Mouse (Mus musculus) hindbrain, embryonic 16.5 days (tissue): ENCODE data around the gene Gm15085. TPM values are rescaled to one million over a fixed set of nuclear protein-coding genes. Genes with fewer than 3 reads are reported as not detected.
"Not testable (repeated sequence)": the region's sequence is repeated elsewhere in the genome, so short reads cannot be mapped to it uniquely, and the experiment has no call there.

Experiments used
- ATAC-seq: fragments of 200-750 bp; cut with Nextera tagmentation; 2 replicates; pipeline ENCODE4 v1.8.0; 2017; ENCODE audit warnings: moderate TSS enrichment, moderate library complexity
- H3K27ac ChIP-seq: fragments of 300-500 bp; sonication (generic); 2 replicates; pipeline ENCODE4 v1.5.1; 2014; ENCODE audit warnings: low read depth, mild to moderate bottlenecking, control low read depth, low read length, moderate library complexity
- H3K27me3 ChIP-seq: fragments of 300-500 bp; sonication (generic); replicated peaks from 2 replicates; pipeline ENCODE4 v1.6.1; 2014; ENCODE audit warnings: low read length; ENCODE audit not compliant: control insufficient read depth, insufficient read depth
- H3K36me3 ChIP-seq: fragments of 300-500 bp; sonication (generic); 2 replicates; pipeline ENCODE4 v1.6.1; 2014; ENCODE audit warnings: mild to moderate bottlenecking, low read length, moderate library complexity, mixed read lengths; ENCODE audit not compliant: control insufficient read depth, insufficient read depth
- H3K4me1 ChIP-seq: fragments of 300-500 bp; sonication (generic); 2 replicates; pipeline ENCODE4 v1.6.1; 2014; ENCODE audit warnings: low read depth, low read length; ENCODE audit not compliant: control insufficient read depth, insufficient read depth
- H3K4me2 ChIP-seq: fragments of 300-500 bp; sonication (generic); 2 replicates; pipeline ENCODE4 v1.6.1; 2014; ENCODE audit warnings: mild to moderate bottlenecking, low read length, control low read depth, moderate library complexity
- H3K4me3 ChIP-seq: fragments of 300-500 bp; sonication (generic); 2 replicates; pipeline ENCODE4 v1.5.1; 2014; ENCODE audit warnings: mild to moderate bottlenecking, low read length, control low read depth, moderate library complexity
- H3K9ac ChIP-seq: fragments of 300-500 bp; sonication (generic); 2 replicates; pipeline ENCODE4 v1.6.1; 2014; ENCODE audit warnings: low read depth, mild to moderate bottlenecking, control low read depth, low read length, moderate library complexity
- H3K9me3 ChIP-seq: fragments of 300-500 bp; sonication (generic); 2 replicates; pipeline ENCODE4 v1.6.1; 2014; ENCODE audit warnings: mild to moderate bottlenecking, low read length, moderate library complexity; ENCODE audit not compliant: control insufficient read depth
- WGBS: fragments of 180-500 bp; shearing (Covaris S2); extraction: QIAGEN DNeasy Blood & Tissue Kit; methylation state at CpG from one replicate; pipeline ENCODE4 v1.1.7; 2014; 5-methylcytosine and 5-hydroxymethylcytosine counted together
- polyA plus RNA-seq: library from polyadenylated mRNA; unstranded; fragments of >200 nt; fragmentation: Nextera tagmentation; extraction: Ambion mirVana; gene quantifications from 2 replicates; pipeline ENCODE4 v1.2.1, GENCODE M21; 2015

The Gm15085 gene
- not detected in 2 replicates for polyA plus RNA-seq

DNA sequence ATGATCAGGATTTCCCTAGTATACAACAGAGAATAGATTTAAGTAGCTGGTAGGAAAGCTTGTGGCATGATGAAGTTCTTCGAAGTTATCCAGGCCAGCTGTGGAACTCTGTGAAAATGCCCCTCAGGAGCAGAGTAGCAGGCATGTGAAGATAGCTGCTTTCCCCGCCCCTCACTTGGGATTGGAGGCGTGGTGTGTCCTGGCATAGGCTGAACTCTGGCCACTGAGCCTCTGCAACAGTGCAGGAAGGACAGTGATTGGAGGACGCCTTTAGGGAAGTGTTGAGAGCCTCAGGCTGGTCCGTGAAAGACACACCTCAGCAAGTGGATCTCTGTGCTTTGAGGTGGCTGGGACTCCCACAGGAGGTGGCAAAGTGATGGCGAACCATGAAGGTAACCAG lies at the start of gene Gm15085:
Gene Gm15085 (plus strand): TSS at position 301 of the 400 bp plus-strand sequence.
- not testable (repeated sequence) for ATAC-seq, H3K9ac ChIP-seq, H3K27ac ChIP-seq, H3K27me3 ChIP-seq, H3K9me3 ChIP-seq, H3K4me3 ChIP-seq, H3K4me2 ChIP-seq, H3K36me3 ChIP-seq, H3K4me1 ChIP-seq
- no CpG with 5 or more reads among the region's 6 CpGs for WGBS

Other genes with a start within 250 kb of the Gm15085 start
- gene Gm15093, start 175.2 kb upstream of the Gm15085 start, polyA plus RNA-seq, result not detected in 2 replicates
- gene Gm10439, start 147.0 kb downstream of the Gm15085 start, polyA plus RNA-seq, result not detected in 2 replicates